Mouse (Mus musculus) embryonic facial prominence, embryonic 15.5 days (tissue): Measurements from ENCODE around the gene Med25. TPM values are rescaled to one million over a fixed set of nuclear protein-coding genes. Genes with fewer than 3 reads are reported as not detected.

Source experiments
- ATAC-seq: fragments of 200-750 bp; cut with Nextera tagmentation; 2 replicates; pipeline ENCODE4 v1.8.0; 2017; ENCODE audit warnings: low read depth, moderate TSS enrichment; ENCODE audit not compliant: insufficient number of reproducible peaks, low FRiP score, low TSS enrichment
- H3K27ac ChIP-seq: fragments of 300-500 bp; sonication (generic); replicated peaks from 2 replicates; pipeline ENCODE4 v1.5.1; 2015; ENCODE audit warnings: mild to moderate bottlenecking, inconsistent platforms
- H3K27me3 ChIP-seq: fragments of 300-500 bp; sonication (generic); 2 replicates; pipeline ENCODE4 v1.6.1; 2015; ENCODE audit warnings: inconsistent platforms
- H3K36me3 ChIP-seq: fragments of 300-500 bp; sonication (generic); 2 replicates; pipeline ENCODE4 v1.6.1; 2015; ENCODE audit warnings: mild to moderate bottlenecking, inconsistent platforms
- H3K4me1 ChIP-seq: fragments of 300-500 bp; sonication (generic); 2 replicates; pipeline ENCODE4 v1.6.1; 2015; ENCODE audit warnings: inconsistent platforms
- H3K4me2 ChIP-seq: fragments of 300-500 bp; sonication (generic); replicated peaks from 2 replicates; pipeline ENCODE4 v1.6.1; 2015; ENCODE audit warnings: mild to moderate bottlenecking, inconsistent platforms
- H3K4me3 ChIP-seq: fragments of 300-500 bp; sonication (generic); replicated peaks from 2 replicates; pipeline ENCODE4 v1.5.1; 2015; ENCODE audit warnings: mild to moderate bottlenecking, inconsistent platforms
- H3K9ac ChIP-seq: fragments of 300-500 bp; sonication (generic); 2 replicates; pipeline ENCODE4 v1.6.1; 2015; ENCODE audit warnings: inconsistent platforms
- H3K9me3 ChIP-seq: fragments of 300-500 bp; sonication (generic); replicated peaks from 2 replicates; pipeline ENCODE4 v1.6.1; 2016; ENCODE audit warnings: inconsistent platforms
- WGBS: fragments of 180-500 bp; shearing (Covaris S2); methylation state at CpG from one replicate; pipeline ENCODE4 v1.1.7; 2015; 5-methylcytosine and 5-hydroxymethylcytosine counted together
- polyA plus RNA-seq: library from polyadenylated mRNA; unstranded; fragments of >200 nt; fragmentation: Nextera tagmentation; extraction: Ambion mirVana; gene quantifications from 2 replicates; pipeline ENCODE4 v1.2.1, GENCODE M21; 2015

Gene Med25
- polyA plus RNA-seq, 1 experiment from 2014 or later = 122 TPM

GRCm38 (mm10) chr7:44845006-44845405, 47.5 kb downstream of the Med25 start:
- no peak for ATAC-seq
- Histone ChIP-seq H3K4me3 (no peak overlapping the region), H3K9me3 (no peaks in the 10 kb centered on the region), H3K4me1 (peaks cover 14% of the 10 kb centered on the region), H3K27ac (no peak overlapping the region), H3K36me3 (peaks cover 68% of the 10 kb centered on the region), H3K4me2 (no peak overlapping the region), H3K9ac (no peak overlapping the region), H3K27me3 (peaks cover 18% of the 10 kb centered on the region)
- WGBS = 89% methylated on average over 10 of the region's 10 CpGs

GRCm38 (mm10) chr7:44841825-44842463, 50.6 kb downstream of the Med25 start:
- Histone ChIP-seq H3K4me1 (peaks cover 14% of the 10 kb centered on the region), H3K27ac (no peak overlapping the region), H3K36me3 (peaks cover 68% of the 10 kb centered on the region), H3K9ac (no peak overlapping the region), H3K27me3 (peaks cover 37% of the 10 kb centered on the region), H3K4me3 (no peak overlapping the region), H3K9me3 (no peaks in the 10 kb centered on the region), H3K4me2 (no peak overlapping the region)
- 87% methylated on average over 8 of the region's 8 CpGs for WGBS
- ATAC-seq = no peak

- peak overlapping the region; percentile 58; the same call in 1 of the 2 replicates for H3K4me2 ChIP-seq
- peaks cover 52% of the 10 kb centered on the region for H3K36me3 ChIP-seq
- peak overlapping the region; percentile 34; the same call in 1 of the 2 replicates for H3K4me3 ChIP-seq
- H3K9ac ChIP-seq = no peak overlapping the region
- peaks cover 37% of the 10 kb centered on the region for H3K27me3 ChIP-seq
- WGBS = 52% methylated on average over 14 of the region's 14 CpGs
- no peak for ATAC-seq
- no peaks in the 10 kb centered on the region for H3K9me3 ChIP-seq
- H3K4me1 ChIP-seq = peaks cover 14% of the 10 kb centered on the region
- H3K27ac ChIP-seq = no peak overlapping the region
Observed at GRCm38 (mm10) chr7:44840426-44840825, 52.1 kb downstream of the Med25 start.

- Histone ChIP-seq H3K27me3 (peaks cover 37% of the 10 kb centered on the region), H3K9ac (0 out of 2 replicates have a peak overlapping the region, but pooled peaks have one; percentile 6), H3K27ac (no peak overlapping the region), H3K36me3 (peaks cover 44% of the 10 kb centered on the region), H3K4me1 (peaks cover 14% of the 10 kb centered on the region), H3K4me2 (peak overlapping the region; percentile 58), H3K9me3 (no peaks in the 10 kb centered on the region), H3K4me3 (peak overlapping the region; percentile 34)
- ATAC-seq = peak; percentile 48
- 2% methylated on average over 58 of the region's 58 CpGs for WGBS
Observed at GRCm38 (mm10) chr7:44839491-44840191, 52.9 kb downstream of the Med25 start.

GRCm38 (mm10) chr7:44839171-44839490, 53.4 kb downstream of the Med25 start:
- H3K27ac ChIP-seq = no peak overlapping the region
- 0 out of 2 replicates have a peak overlapping the region, but pooled peaks have one; percentile 4 for H3K9ac ChIP-seq
- peaks cover 15% of the 10 kb centered on the region for H3K4me1 ChIP-seq
- peaks cover 39% of the 10 kb centered on the region for H3K36me3 ChIP-seq
- WGBS = 25% methylated on average over 11 of the region's 11 CpGs
- H3K4me3 ChIP-seq = peak overlapping the region; percentile 34
- no peak for ATAC-seq
- H3K27me3 ChIP-seq = peaks cover 37% of the 10 kb centered on the region
- no peaks in the 10 kb centered on the region for H3K9me3 ChIP-seq
- H3K4me2 ChIP-seq = peak overlapping the region; percentile 58

GRCm38 (mm10) chr7:44838073-44838472, 54.4 kb downstream of the Med25 start:
- no peak for ATAC-seq
- Histone ChIP-seq H3K4me3 (no peak overlapping the region), H3K27me3 (peaks cover 37% of the 10 kb centered on the region), H3K4me1 (peaks cover 20% of the 10 kb centered on the region), H3K36me3 (peaks cover 29% of the 10 kb centered on the region), H3K27ac (no peak overlapping the region), H3K9me3 (no peaks in the 10 kb centered on the region), H3K9ac (no peak overlapping the region), H3K4me2 (no peak overlapping the region)
- WGBS = 90% methylated on average over 6 of the region's 6 CpGs

- no peaks in the 10 kb centered on the region for H3K9me3 ChIP-seq
- H3K27me3 ChIP-seq = peaks cover 31% of the 10 kb centered on the region
- peaks cover 22% of the 10 kb centered on the region for H3K36me3 ChIP-seq
- no peak overlapping the region for H3K27ac ChIP-seq
- no peak overlapping the region for H3K9ac ChIP-seq
- no peak overlapping the region for H3K4me3 ChIP-seq
- no peak overlapping the region for H3K4me2 ChIP-seq
- H3K4me1 ChIP-seq = peaks cover 27% of the 10 kb centered on the region
- no peak for ATAC-seq
- 83% methylated on average over 9 of the region's 9 CpGs for WGBS
Observed at GRCm38 (mm10) chr7:44836423-44837053, 56.0 kb downstream of the Med25 start.

GRCm38 (mm10) chr7:44836016-44836404, 56.5 kb downstream of the Med25 start:
- Histone ChIP-seq H3K4me1 (peaks cover 27% of the 10 kb centered on the region), H3K27ac (no peak overlapping the region), H3K9me3 (no peaks in the 10 kb centered on the region), H3K36me3 (peaks cover 22% of the 10 kb centered on the region), H3K27me3 (peaks cover 29% of the 10 kb centered on the region), H3K9ac (no peak overlapping the region), H3K4me2 (no peak overlapping the region), H3K4me3 (no peak overlapping the region)
- WGBS = 42% methylated on average over 3 of the region's 3 CpGs
- no peak for ATAC-seq

- Histone ChIP-seq H3K27me3 (peaks cover 24% of the 10 kb centered on the region), H3K4me3 (no peak overlapping the region), H3K9ac (no peak overlapping the region), H3K4me2 (no peak overlapping the region), H3K36me3 (peaks cover 22% of the 10 kb centered on the region), H3K9me3 (no peaks in the 10 kb centered on the region), H3K27ac (no peak overlapping the region), H3K4me1 (peaks cover 27% of the 10 kb centered on the region)
- no peak for ATAC-seq
- 85% methylated on average over 1 of the region's 1 CpGs for WGBS
Observed at GRCm38 (mm10) chr7:44835373-44836015, 57.0 kb downstream of the Med25 start.

- ATAC-seq = no peak
- Histone ChIP-seq H3K27ac (0 out of 2 replicates have a peak overlapping the region, but pooled peaks have one; percentile 22), H3K27me3 (no peaks in the 10 kb centered on the region), H3K4me3 (no peak overlapping the region), H3K9ac (no peak overlapping the region), H3K4me2 (no peak overlapping the region), H3K36me3 (peaks cover 46% of the 10 kb centered on the region), H3K9me3 (no peaks in the 10 kb centered on the region), H3K4me1 (peaks cover 13% of the 10 kb centered on the region; the same call in 1 of the 2 replicates)
- WGBS = 50% methylated on average over 4 of the region's 4 CpGs
Observed at GRCm38 (mm10) chr7:44832763-44833162, 59.7 kb downstream of the Med25 start.

- no peak overlapping the region for H3K9ac ChIP-seq
- 90% methylated on average over 5 of the region's 5 CpGs for WGBS
- no peak for ATAC-seq
Observed at GRCm38 (mm10) chr7:44828706-44829105, 63.8 kb downstream of the Med25 start.

More at GRCm38 (mm10) chr7:44828706-44829105, 63.8 kb downstream of the Med25 start:
- Histone ChIP-seq H3K4me1 (peaks cover 9% of the 10 kb centered on the region), H3K27me3 (no peaks in the 10 kb centered on the region), H3K27ac (no peak overlapping the region), H3K36me3 (peaks cover 48% of the 10 kb centered on the region), H3K9me3 (no peaks in the 10 kb centered on the region), H3K4me2 (no peak overlapping the region), H3K4me3 (no peak overlapping the region)
